Mouse (Mus musculus): ENCODE data around the gene Dop1b.

GRCm38 (mm10) chr16:93676376-93676775 lies 35.3 kb upstream of the Dop1b start:
- TF ChIP-seq CTCF (IDR thresholded peaks at IDR 0.05; ENCODE audit: low read depth, low read length) = no peak
- no peak for TF ChIP-seq POLR2A (IDR thresholded peaks at IDR 0.05; ENCODE audit: insufficient read depth, low read length)

Data from ES-Bruce4 (cell line).